Mouse (Mus musculus): Measurements from ENCODE around the gene Ptgfr.

DNA sequence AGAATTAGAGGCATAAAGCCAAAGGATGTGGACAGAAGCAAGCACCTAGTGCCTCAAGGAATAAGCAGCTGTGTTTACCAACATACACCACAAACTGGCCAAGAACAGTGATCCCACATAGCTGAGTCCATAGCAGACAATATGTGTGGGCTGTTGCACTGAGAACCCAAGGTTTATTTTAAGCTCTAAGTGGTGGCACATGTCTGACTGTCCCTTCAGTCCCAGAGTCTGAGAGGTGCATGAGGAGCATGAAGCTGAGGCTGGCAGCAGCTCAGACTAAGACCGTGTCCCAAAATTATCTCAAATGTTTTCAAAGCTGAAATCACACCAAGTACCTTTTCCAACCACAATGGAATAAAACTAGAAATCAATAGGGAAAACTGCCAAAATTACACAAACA, 13.9 kb upstream of the Ptgfr start:
- no peak for TF ChIP-seq CTCF (IDR thresholded peaks at IDR 0.05; ENCODE audit: control insufficient read depth, insufficient read depth, low read length)
- TF ChIP-seq POLR2A (IDR thresholded peaks at IDR 0.05; ENCODE audit: borderline replicate concordance, control insufficient read depth, low read depth, low read length), result no peak
